Mouse (Mus musculus): ENCODE data around the gene Tbc1d5.

Gene Tbc1d5

GRCm38 (mm10) chr17:50879910-50880309 is 299.2 kb downstream of the Tbc1d5 start:
- no peak for DNase-seq (ENCODE audit: low spot score)

- no peak for DNase-seq (ENCODE audit: low spot score)
Measured at GRCm38 (mm10) chr17:50876451-50876850, 302.7 kb downstream of the Tbc1d5 start.

- DNase-seq (ENCODE audit: low spot score), result no peak
Measured at GRCm38 (mm10) chr17:50874067-50874466, 305.1 kb downstream of the Tbc1d5 start.

GRCm38 (mm10) chr17:50872600-50872999 is 306.6 kb downstream of the Tbc1d5 start:
- no peak for DNase-seq (ENCODE audit: low spot score)

- no peak for DNase-seq (ENCODE audit: low spot score)
Measured at GRCm38 (mm10) chr17:50867297-50867696, 311.9 kb downstream of the Tbc1d5 start.

GRCm38 (mm10) chr17:50864781-50865180 is 314.4 kb downstream of the Tbc1d5 start:
- no peak for DNase-seq (ENCODE audit: low spot score)

GRCm38 (mm10) chr17:50853220-50853619 is 325.9 kb downstream of the Tbc1d5 start:
- DNase-seq (ENCODE audit: low spot score), result no peak

- DNase-seq (ENCODE audit: low spot score), result no peak
Measured at GRCm38 (mm10) chr17:50851382-50851781, 327.8 kb downstream of the Tbc1d5 start.

GRCm38 (mm10) chr17:50814089-50814488 is 365.1 kb downstream of the Tbc1d5 start:
- DNase-seq (ENCODE audit: low spot score), result no peak

- no peak for DNase-seq (ENCODE audit: low spot score)
Measured at GRCm38 (mm10) chr17:50813580-50813979, 365.6 kb downstream of the Tbc1d5 start.

- no peak for DNase-seq (ENCODE audit: low spot score)
Measured at GRCm38 (mm10) chr17:50805631-50806030, 373.5 kb downstream of the Tbc1d5 start.

- DNase-seq (ENCODE audit: low spot score), result no peak
Measured at GRCm38 (mm10) chr17:50803234-50803633, 375.9 kb downstream of the Tbc1d5 start.

- no peak for DNase-seq (ENCODE audit: low spot score)
Measured at GRCm38 (mm10) chr17:50802380-50802779, 376.8 kb downstream of the Tbc1d5 start.

GRCm38 (mm10) chr17:50795445-50796095 is 383.6 kb downstream of the Tbc1d5 start:
- DNase-seq (ENCODE audit: low spot score), result no peak

- DNase-seq (ENCODE audit: low spot score), result no peak
Measured at GRCm38 (mm10) chr17:50791671-50792070, 387.5 kb downstream of the Tbc1d5 start.

- no peak for DNase-seq (ENCODE audit: low spot score)
Measured at GRCm38 (mm10) chr17:50788835-50789234, 390.3 kb downstream of the Tbc1d5 start.

- no peak for DNase-seq (ENCODE audit: low spot score)
Measured at GRCm38 (mm10) chr17:50775247-50775646, 403.9 kb downstream of the Tbc1d5 start.

GRCm38 (mm10) chr17:50764387-50764786 is 414.8 kb downstream of the Tbc1d5 start:
- DNase-seq (ENCODE audit: low spot score), result no peak

- DNase-seq (ENCODE audit: low spot score), result no peak
Measured at GRCm38 (mm10) chr17:50763407-50763806, 415.7 kb downstream of the Tbc1d5 start.

- no peak for DNase-seq (ENCODE audit: low spot score)
Measured at GRCm38 (mm10) chr17:50762231-50762630, 416.9 kb downstream of the Tbc1d5 start.

GRCm38 (mm10) chr17:50761082-50761481 is 418.1 kb downstream of the Tbc1d5 start:
- DNase-seq (ENCODE audit: low spot score), result no peak

GRCm38 (mm10) chr17:50753356-50754138 is 425.6 kb downstream of the Tbc1d5 start:
- DNase-seq (ENCODE audit: low spot score), result peak; percentile 48

GRCm38 (mm10) chr17:50752753-50753152 is 426.4 kb downstream of the Tbc1d5 start:
- DNase-seq (ENCODE audit: low spot score), result no peak

- DNase-seq (ENCODE audit: low spot score), result no peak
Measured at GRCm38 (mm10) chr17:50751911-50752310, 427.2 kb downstream of the Tbc1d5 start.
